Mouse (Mus musculus) left cerebral cortex, postnatal 25 days (tissue): ENCODE results near the gene Srrm4. TPM values are rescaled to one million over a fixed set of nuclear protein-coding genes. Genes with fewer than 3 reads are reported as not detected.
"Not testable (repeated sequence)": the region's sequence is repeated elsewhere in the genome, so short reads cannot be mapped to it uniquely, and the experiment has no call there.

ENCODE experiments used
- DNase-seq, 2 experiments: peaks; one replicate each; pipeline ENCODE4 v3.0.0; 2022; ENCODE audit warnings: low spot score in 2 of 2, mixed read lengths in 1 of 2
- intact Hi-C: fragments of 180-260 bp; cut with DNase I; formaldehyde crosslinking; loops from one replicate; pipeline ENCODE4 v1.15.1; 2025
- total RNA-seq, 2 experiments: library from RNA; stranded (reverse); gene quantifications; 2 replicates each; pipeline ENCODE4 v1.2.3; 2021

Srrm4 gene
- total RNA-seq, 2 experiments from 2014 or later = 22.4 to 26.8 TPM

- intact Hi-C loops = loop anchor here (5.0 kb wide), 1 partner anchor 62 kb away; no protein-coding TSS in a partner anchor
- no peak for DNase-seq
These were observed 141.9 kb downstream of the Srrm4 start for GRCm38 (mm10) chr5:116449522-116450225.

- no peak for DNase-seq
- intact Hi-C loops = no loop called here
These were observed 143.0 kb downstream of the Srrm4 start for GRCm38 (mm10) chr5:116448409-116449191.

- intact Hi-C loops = no loop called here
- DNase-seq = no peak
These were observed 143.7 kb downstream of the Srrm4 start for GRCm38 (mm10) chr5:116447821-116448350.

- intact Hi-C loops = no loop called here
- DNase-seq = peak in 1 of 2 experiments; percentile 69
These were observed 145.1 kb downstream of the Srrm4 start for GRCm38 (mm10) chr5:116446552-116446951.

GRCm38 (mm10) chr5:116445634-116446367 lies 145.8 kb downstream of the Srrm4 start:
- no peak for DNase-seq

GRCm38 (mm10) chr5:116444517-116444916 lies 147.1 kb downstream of the Srrm4 start:
- intact Hi-C loops = loop anchor here (5.0 kb wide), 1 partner anchor 148 kb away; the partner anchor contains the start of gene Srrm4
- DNase-seq = no peak

More at GRCm38 (mm10) chr5:116445634-116446367, 145.8 kb downstream of the Srrm4 start:
- intact Hi-C loops = no loop called here

GRCm38 (mm10) chr5:116443459-116443940 lies 148.1 kb downstream of the Srrm4 start:
- intact Hi-C loops = loop anchor here (1.0 to 5.0 kb wide), 2 partner anchors 80 to 149 kb away; partner anchors contain the start of gene Srrm4

GRCm38 (mm10) chr5:116442697-116443458 lies 148.7 kb downstream of the Srrm4 start:
- intact Hi-C loops = loop anchor here (1.0 to 5.0 kb wide), 2 partner anchors 80 to 149 kb away; partner anchors contain the start of gene Srrm4
- peak; percentile 68 to 95 for DNase-seq

More at GRCm38 (mm10) chr5:116443459-116443940, 148.1 kb downstream of the Srrm4 start:
- DNase-seq = peak in 1 of 2 experiments; percentile 82

GRCm38 (mm10) chr5:116440251-116440650 lies 151.4 kb downstream of the Srrm4 start:
- peak in 1 of 2 experiments; percentile 93 for DNase-seq
- intact Hi-C loops = loop anchor here (5.0 kb wide), 1 partner anchor 152 kb away; the partner anchor contains the start of gene Srrm4

- intact Hi-C loops = no loop called here
- DNase-seq = no peak
These were observed 153.3 kb downstream of the Srrm4 start for GRCm38 (mm10) chr5:116438328-116438727.

- intact Hi-C loops = no loop called here
- no peak for DNase-seq
These were observed 155.5 kb downstream of the Srrm4 start for GRCm38 (mm10) chr5:116436117-116436516.

GRCm38 (mm10) chr5:116434976-116435850 lies 156.4 kb downstream of the Srrm4 start:
- intact Hi-C loops = no loop called here
- peak; percentile 35 to 63 for DNase-seq

GRCm38 (mm10) chr5:116432871-116433270 lies 158.7 kb downstream of the Srrm4 start:
- intact Hi-C loops = no loop called here
- DNase-seq = no peak

GRCm38 (mm10) chr5:116426701-116427100 lies 164.9 kb downstream of the Srrm4 start:
- intact Hi-C loops = no loop called here
- DNase-seq = no peak

- intact Hi-C loops = not testable (repeated sequence)
These were observed 165.9 kb downstream of the Srrm4 start for GRCm38 (mm10) chr5:116425709-116426108.

GRCm38 (mm10) chr5:116425273-116425672 lies 166.3 kb downstream of the Srrm4 start:
- intact Hi-C loops = no loop called here
- DNase-seq = no peak

More at GRCm38 (mm10) chr5:116425709-116426108, 165.9 kb downstream of the Srrm4 start:
- not testable (repeated sequence) for DNase-seq

GRCm38 (mm10) chr5:116423746-116424145 lies 167.9 kb downstream of the Srrm4 start:
- intact Hi-C loops = no loop called here
- no peak for DNase-seq
